Mouse (Mus musculus) ovary, postnatal 36 days (tissue): ENCODE results near the gene Josd2.

ENCODE experiments used
- DNase-seq: peaks from one replicate; pipeline ENCODE4 v3.0.0; 2022; ENCODE audit warnings: low spot score, mixed read lengths

The Josd2 gene

GRCm38 (mm10) chr7:44446070-44446855 is 21.5 kb upstream of the Josd2 start:
- DNase-seq = no peak

GRCm38 (mm10) chr7:44453256-44453655 is 14.5 kb upstream of the Josd2 start:
- no peak for DNase-seq

- no peak for DNase-seq
Measured at GRCm38 (mm10) chr7:44456302-44456701, 11.5 kb upstream of the Josd2 start.

GRCm38 (mm10) chr7:44460067-44460466 is 7.7 kb upstream of the Josd2 start:
- DNase-seq = no peak

GRCm38 (mm10) chr7:44460767-44461502 is 6.8 kb upstream of the Josd2 start:
- DNase-seq = no peak

- DNase-seq = no peak
Measured at GRCm38 (mm10) chr7:44461503-44462217, 6.1 kb upstream of the Josd2 start.

- no peak for DNase-seq
Measured at GRCm38 (mm10) chr7:44462218-44463055, 5.3 kb upstream of the Josd2 start.

GRCm38 (mm10) chr7:44463056-44463425 is 4.7 kb upstream of the Josd2 start:
- DNase-seq = no peak

GRCm38 (mm10) chr7:44463556-44464225 is 4.1 kb upstream of the Josd2 start:
- DNase-seq = no peak

- DNase-seq = no peak
Measured at GRCm38 (mm10) chr7:44464511-44464910, 3.3 kb upstream of the Josd2 start.

GRCm38 (mm10) chr7:44465111-44465510 is 2.7 kb upstream of the Josd2 start, which contains the start of gene Aspdh:
Gene Aspdh, plus strand, starts transcription at chr7:44465391.
- DNase-seq = no peak

GRCm38 (mm10) chr7:44466006-44466887 is 1.5 kb upstream of the Josd2 start:
- DNase-seq = no peak

GRCm38 (mm10) chr7:44466888-44467311 is 880 bp upstream of the Josd2 start:
- no peak for DNase-seq

GRCm38 (mm10) chr7:44468644-44469285 is 985 bp downstream of the Josd2 start:
- DNase-seq = no peak

GRCm38 (mm10) chr7:44469677-44470675 is 2.2 kb downstream of the Josd2 start:
- DNase-seq = no peak

GRCm38 (mm10) chr7:44470696-44471612 is 3.2 kb downstream of the Josd2 start:
- DNase-seq = no peak

GRCm38 (mm10) chr7:44471880-44472557 is 4.2 kb downstream of the Josd2 start:
- DNase-seq = no peak
